Mouse (Mus musculus) embryo, embryonic 10.5 days (tissue): ENCODE measurements around the gene Atg10.

ENCODE experiments used
- DNase-seq: peaks from one replicate; pipeline ENCODE4 v3.0.0-alpha.2; 2015; ENCODE audit warnings: low spot score

Atg10 gene

GRCm38 (mm10) chr13:91175347-91175746, 48.4 kb downstream of the Atg10 start:
- DNase-seq, result no peak

GRCm38 (mm10) chr13:91171766-91172491, 51.8 kb downstream of the Atg10 start:
- DNase-seq, result no peak

DNA sequence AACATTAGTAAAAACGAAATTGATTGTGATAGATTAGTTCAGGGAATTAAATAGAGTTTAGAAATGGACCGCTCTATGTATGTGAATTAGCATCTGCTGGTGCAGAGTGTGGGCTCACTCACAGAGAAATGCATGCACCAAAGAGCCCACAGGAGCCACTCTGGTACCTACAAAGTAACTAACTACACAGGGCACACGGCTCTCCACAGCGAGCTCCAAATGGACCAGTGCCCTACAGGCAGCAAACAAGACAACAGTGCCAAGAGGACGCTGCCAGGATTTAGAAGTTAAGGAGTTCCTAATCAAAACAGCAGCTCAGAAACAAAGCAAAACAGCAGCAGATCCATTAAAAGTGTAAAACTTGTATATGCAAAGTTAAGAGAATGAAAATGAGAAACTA, 52.6 kb downstream of the Atg10 start:
- no peak for DNase-seq

DNA sequence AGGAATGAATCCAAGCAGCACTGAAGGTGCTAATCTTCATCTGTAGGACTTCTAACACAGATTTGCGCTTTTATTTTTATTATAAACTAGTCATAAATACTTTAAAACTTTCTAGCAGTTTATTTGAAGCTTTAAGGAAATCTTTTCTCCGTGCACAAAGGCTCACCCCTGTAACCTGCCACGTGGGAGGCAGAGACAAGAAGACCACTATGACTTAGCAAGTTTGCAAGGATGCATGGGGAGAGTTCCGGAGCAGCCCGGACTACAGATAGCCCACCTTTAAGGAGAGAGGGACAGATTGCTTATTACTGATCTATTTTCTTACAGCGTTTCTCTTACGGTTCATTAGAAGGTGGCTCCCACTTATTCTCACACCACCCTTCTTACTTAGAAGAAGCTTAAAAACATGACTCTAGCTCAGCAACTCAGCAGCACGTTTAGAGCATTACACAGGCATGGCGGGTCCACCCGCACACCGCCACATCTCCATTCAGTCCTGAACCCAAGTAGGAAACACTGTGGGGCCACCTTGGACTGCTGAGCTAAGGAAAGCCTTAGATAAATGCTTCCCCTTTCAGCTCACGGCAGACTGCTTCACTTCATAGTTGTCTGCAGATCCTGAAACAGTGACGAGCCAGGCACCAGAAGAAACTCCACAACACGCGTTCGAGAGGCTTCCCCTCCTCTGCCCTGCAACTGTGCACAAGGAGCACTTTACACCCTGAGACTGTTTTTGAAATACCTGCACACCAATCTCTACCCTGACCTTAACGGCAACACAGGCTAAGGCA, 54.0 kb downstream of the Atg10 start:
- no peak for DNase-seq

DNA sequence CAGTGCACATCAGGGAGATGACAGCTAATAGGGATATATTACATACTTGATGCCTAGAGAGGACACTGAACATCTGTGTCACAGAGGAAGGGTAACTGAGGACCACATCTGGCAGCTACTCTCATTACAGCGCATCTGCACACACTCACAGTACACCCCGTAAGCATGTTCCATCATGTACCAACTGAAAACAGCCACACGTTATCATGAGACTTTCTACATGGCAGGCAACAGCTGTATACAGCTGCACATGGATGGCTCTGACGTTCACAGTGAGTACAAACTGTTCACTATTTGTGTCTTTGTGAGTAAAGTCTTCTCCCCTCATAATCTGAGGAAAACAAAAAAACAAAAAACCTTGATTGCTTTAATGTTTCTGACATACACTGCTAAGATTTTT, 55.3 kb downstream of the Atg10 start:
- no peak for DNase-seq

GRCm38 (mm10) chr13:91167561-91167960, 56.2 kb downstream of the Atg10 start:
- no peak for DNase-seq

GRCm38 (mm10) chr13:91166286-91166685, 57.5 kb downstream of the Atg10 start:
- DNase-seq, result no peak

GRCm38 (mm10) chr13:91165200-91165599, 58.6 kb downstream of the Atg10 start:
- DNase-seq, result no peak

- no peak for DNase-seq
Observed at GRCm38 (mm10) chr13:91163292-91163691, 60.5 kb downstream of the Atg10 start.

- DNase-seq, result no peak
Observed at GRCm38 (mm10) chr13:91162452-91162851, 61.3 kb downstream of the Atg10 start.

DNA sequence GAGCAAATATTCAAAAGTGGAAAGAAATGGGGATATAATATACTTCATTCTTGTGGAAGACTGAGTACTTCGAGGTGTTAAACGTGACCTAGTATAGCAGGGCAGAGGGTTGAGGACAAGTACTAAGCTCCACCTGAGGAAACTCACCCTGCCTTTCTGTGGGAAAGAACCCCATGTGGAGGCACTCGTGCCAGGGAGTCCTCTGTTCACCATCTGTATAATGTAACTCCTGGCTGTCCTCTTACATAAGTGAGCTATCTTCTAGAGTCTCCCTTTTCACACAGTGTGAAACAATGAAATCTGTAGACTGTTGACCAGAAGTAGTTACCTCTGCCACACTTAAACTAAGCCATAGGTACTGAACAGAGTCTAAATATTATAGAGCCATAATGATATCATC, 63.2 kb downstream of the Atg10 start:
- DNase-seq, result no peak

DNA sequence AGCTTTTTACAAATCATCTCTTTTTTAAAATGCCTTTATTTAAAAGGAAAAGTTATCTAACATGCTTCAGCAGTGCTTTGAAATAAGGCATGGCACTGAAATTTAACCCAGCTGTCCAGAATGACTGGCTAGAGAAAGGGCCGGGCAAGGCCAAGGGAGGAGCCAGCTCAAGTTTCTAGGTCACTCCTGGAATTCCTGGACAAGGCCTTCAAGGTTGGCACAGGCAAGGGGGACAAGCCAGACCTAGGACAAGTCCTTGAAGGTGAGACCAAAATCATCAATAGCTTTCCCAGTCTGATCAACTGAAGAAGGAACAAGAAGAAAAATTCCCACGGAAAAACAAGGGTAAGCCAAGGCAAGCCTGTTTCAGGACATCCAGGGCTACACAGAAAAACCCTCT, 63.9 kb downstream of the Atg10 start:
- no peak for DNase-seq

DNA sequence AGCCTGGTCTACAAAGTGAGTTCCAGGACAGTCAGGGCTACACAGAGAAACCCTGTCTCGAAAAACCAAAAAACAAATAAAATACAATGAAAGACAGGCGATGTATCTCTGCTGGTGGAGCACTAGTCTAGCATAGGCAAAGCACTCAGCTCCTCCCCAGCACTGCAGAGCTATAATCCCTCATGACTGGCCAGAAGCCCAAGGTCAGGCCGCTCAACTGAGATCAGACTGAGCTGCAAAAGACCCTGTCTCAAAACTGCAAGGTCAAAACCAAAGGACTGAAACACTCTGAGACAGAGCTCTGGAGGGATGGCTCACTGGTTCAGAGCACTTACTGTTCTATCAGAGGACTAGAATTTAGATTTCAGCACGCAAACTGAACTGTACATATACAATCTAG, 65.8 kb downstream of the Atg10 start:
- no peak for DNase-seq

DNA sequence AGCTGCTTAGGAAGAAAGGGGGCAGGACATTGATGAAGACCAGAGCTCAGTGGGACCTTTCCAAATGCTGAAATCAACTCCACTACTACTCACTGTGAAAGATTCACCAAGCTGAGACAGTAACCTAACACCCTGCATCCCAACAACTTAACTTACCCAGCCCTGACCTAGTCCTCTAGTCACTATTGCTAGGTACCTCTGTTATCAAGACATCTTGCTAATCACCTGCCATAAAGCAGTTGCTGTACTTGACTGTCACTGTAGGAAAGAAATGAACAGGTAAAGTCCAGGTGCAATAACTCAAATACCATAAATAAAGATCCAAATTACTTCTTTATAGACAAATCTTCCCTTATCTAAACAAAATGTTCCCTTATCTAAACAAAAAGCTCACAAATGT, 66.3 kb downstream of the Atg10 start:
- no peak for DNase-seq

DNA sequence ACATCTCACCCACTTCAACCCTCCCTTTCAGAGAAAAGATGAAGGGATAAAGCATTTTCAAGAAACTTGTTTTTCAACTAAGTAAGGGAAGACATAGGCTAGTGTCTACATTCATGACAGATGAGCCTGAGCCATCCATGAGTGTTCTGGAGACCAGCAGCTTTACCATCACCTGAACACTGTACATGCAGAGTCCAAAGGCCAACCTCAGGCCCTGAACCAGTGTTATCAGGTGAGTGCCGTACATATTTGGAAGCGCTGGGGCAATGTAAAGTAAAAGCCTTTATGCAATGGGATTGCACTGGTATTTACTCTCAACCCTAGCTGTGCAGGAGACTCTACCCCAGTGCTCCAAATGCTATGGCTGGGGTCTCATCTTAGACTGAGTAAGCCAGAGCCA, 66.8 kb downstream of the Atg10 start:
- no peak for DNase-seq

DNA sequence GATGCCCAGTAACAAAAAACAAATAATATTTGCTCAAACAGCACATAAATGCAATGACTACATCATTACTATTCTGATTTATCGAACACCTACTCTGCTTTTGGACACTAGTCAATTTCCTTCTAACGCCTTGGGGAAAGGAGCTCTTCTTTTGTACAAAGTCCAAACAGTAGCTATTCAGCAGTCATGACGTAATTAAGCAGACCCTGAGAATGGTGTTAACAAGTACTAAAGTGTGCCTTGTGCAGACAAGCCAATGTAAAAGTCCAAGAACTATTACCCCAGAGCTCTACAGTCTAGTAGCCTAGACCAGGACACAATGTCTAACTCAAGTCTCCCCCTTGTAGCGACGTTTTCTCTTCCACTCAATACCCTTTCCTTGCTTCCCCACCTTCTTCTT, 67.5 kb downstream of the Atg10 start:
- no peak for DNase-seq

GRCm38 (mm10) chr13:91155429-91156207, 68.2 kb downstream of the Atg10 start:
- DNase-seq, result no peak

GRCm38 (mm10) chr13:91154622-91155021, 69.1 kb downstream of the Atg10 start:
- DNase-seq, result no peak

DNA sequence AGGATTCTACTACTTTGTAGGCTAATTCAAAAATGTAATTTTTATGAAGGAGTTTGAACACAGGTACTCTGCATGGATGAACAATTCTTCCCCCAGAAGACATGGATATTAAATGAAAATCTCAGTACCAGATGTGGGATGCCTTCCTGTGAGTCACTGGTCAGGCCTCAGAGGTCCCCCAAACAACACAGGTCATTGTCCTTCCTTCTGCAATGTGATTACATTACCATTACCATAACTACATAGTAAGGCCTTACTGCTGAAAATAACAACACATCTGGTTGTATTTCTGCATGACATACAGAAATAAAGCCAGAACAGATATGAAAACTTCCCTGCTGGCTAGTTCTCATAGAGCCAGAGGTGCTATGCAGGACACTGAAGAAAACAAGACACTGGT, 87.4 kb downstream of the Atg10 start:
- no peak for DNase-seq

DNA sequence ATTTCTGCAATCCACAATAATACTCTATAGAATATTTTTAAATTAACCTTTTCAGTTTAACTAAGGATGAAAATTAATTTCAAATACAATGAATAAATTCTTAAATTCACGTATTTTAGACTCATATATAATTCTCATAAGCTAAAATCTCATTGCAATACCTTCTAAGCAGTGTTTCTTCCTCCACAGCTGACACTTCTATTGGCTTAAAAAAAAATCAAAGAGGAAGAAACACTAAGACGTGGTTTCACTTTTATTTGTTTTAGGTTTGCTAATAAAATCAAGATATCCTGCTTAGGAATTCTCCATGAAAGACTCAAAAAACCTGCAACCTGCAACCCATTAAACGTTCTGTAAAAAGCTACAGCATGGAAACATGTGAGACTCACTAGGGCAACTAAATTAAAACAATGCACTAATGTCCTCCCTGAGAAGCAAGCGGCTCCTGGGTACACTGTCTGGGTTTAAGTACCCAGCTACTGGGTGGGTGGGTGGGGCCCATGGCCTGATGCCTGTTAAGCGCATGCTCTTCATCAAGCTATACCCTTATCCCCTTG, 90.4 kb downstream of the Atg10 start:
- no peak for DNase-seq

- DNase-seq, result peak; percentile 43
Observed at GRCm38 (mm10) chr13:91129071-91129470, 94.7 kb downstream of the Atg10 start.

- DNase-seq, result peak; percentile 14
Observed at GRCm38 (mm10) chr13:91128581-91128980, 95.2 kb downstream of the Atg10 start.

DNA sequence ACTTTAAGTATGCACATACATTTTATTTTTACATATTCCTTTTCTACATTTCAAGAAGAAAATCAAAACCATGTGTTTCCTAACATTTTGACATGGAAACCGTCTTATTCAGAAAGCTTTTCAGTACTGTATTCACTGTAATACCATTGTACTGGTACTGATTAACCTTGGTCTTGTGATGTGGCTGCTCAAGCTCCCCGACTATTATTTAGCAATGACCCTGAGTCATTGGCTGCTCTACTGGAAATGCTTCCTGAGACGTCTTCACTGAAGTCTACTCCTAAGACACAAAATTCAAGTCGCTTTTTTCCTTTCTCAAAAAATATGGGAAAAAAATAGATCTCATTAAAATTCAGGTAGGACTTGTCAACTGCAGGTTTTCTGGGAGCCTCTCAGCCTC, 105.6 kb downstream of the Atg10 start:
- DNase-seq, result no peak
